Mouse (Mus musculus): ENCODE measurements around the gene Hspa2. TPM values are rescaled to one million over a fixed set of nuclear protein-coding genes. Genes with fewer than 3 reads are reported as not detected.

The Hspa2 gene
- 21.9 and 23.3 TPM in 2 replicates for total RNA-seq (2021)
- long read RNA-seq, experiment 1, transcript Hspa2-202 (1 exons, 2,526 nt) = major isoform, 92 of 97 reads
- long read RNA-seq, experiment 1, partial matches to known transcripts = 0 of 97 reads
- long read RNA-seq, experiment 1, other reads (novel, unspliced or antisense) = 2 of 97 reads
- long read RNA-seq, experiment 2, transcript Hspa2-202 (1 exons, 2,526 nt) = major isoform, 55 of 58 reads
- long read RNA-seq, experiment 2, partial matches to known transcripts = 0 of 58 reads
- long read RNA-seq, experiment 2, other reads (novel, unspliced or antisense) = 2 of 58 reads

DNA sequence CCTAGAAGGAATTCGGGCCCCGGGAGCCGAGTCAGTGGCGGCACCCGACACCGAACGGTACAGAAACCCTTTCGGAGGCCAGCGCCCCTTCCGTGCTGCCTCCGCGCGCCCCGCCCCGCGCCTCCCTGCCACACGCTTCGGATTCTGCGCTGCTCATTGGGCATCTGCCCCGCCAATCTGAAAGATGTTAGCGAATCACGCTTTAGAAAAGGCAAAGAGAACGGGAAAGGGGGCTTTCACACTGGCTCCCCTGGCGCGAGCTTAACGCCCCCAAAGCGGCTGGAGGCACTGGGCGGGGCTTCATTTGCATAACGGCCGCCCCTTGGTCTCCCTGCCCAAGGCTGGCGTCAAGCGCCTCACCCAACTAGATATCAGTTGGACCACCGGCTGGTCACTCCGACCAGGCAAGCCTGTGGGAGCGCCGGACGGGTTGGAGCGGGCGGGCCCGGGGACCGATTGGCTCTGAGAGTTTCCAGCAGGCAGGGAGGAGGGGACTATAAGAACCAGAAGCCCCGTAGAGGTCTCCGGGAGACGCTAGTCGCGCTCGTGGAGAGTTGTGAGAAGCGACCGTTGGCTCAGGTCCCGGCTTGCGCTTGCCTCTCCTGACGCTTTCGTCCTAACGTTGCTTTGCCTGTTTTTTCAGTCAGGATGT, at the start of gene Hspa2:
Hspa2 (plus strand) TSS at position 291 of the 652 bp plus-strand sequence.
- peak; percentile 99 for DNase-seq

DNA sequence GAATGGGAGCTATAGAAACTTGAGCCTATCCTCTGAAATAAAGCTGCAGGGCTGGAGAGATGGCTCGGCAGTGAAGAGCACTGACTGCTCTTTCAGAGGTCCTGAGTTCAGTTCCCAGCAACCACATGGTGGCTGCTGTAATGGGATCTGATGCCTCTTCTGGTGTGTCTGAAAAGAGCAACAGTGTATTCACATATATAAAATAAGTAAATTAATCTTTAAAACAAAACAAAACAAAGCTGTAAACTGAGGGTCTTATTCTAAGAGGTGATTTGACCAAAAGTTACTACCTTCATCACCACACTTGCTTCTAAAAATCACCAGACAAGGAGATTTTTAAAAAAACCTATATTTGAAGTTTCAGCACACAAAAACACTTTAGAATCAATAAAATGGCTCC, 43.1 kb upstream of the Hspa2 start:
- no peak for DNase-seq

GRCm38 (mm10) chr12:76361405-76362302, 42.3 kb upstream of the Hspa2 start:
- DNase-seq = no peak

DNA sequence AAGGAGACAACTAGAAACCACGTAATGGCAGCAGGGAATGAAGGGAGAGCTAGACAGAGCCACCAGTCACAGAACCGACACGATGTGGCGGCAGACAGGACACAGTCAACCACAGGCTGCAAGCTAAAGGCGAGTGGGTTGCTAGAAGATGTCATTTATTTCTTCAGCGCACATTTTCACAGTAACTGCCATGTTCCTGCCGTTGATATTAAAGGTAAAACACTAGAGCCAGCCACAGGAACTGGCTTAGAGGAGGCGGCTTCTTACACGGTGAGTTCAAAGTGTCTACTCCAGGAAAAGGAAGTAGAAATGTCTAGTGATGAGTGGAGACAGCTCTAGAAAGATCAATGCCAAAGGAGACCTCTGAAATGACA, 41.7 kb upstream of the Hspa2 start:
- DNase-seq = no peak

- DNase-seq = no peak
These were observed 37.7 kb upstream of the Hspa2 start for GRCm38 (mm10) chr12:76366276-76366675.

DNA sequence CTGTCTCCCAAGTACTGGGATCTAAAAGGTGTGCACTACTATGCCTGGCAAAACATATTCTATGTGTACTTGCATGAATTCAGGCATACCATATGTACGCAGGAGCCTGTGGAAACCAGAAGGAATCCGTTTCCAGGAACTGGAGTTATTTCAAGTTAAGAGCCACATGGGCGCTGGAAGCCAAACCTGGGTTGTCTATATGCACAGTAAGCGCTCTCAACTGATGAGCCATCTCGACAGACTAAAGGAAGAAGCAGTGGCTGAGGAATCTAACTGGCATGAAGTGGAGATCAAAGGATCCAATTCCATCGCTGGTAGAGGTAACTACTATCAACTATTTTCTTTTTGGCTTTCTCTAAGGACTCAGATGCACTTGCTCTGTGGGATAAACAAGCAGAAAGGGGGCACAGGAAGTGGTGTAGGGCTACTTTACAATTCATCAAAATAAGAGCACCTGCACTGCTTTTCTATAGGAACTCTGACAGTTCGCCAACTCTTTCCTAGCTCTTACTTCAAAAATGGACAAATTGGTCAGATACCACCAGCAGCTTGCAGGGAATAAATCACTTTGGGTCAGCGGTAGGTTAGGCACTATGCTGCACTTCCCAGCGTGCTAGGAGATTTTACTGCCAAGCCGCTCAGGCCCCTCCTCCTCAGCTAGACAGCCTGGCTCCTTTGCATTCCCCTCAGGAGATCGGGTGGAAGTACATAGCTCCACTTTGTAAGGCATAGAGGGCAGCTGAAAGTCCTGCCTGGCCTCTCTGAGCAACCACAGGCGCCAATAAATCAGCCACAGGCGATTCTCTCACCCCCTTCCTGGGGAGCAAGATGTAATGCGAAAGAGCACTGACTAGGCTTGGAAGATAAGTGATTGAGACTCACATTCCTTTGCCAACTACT, 36.6 kb upstream of the Hspa2 start:
- peak; percentile 55 for DNase-seq

GRCm38 (mm10) chr12:76368201-76368789, 35.7 kb upstream of the Hspa2 start:
- DNase-seq = no peak

DNA sequence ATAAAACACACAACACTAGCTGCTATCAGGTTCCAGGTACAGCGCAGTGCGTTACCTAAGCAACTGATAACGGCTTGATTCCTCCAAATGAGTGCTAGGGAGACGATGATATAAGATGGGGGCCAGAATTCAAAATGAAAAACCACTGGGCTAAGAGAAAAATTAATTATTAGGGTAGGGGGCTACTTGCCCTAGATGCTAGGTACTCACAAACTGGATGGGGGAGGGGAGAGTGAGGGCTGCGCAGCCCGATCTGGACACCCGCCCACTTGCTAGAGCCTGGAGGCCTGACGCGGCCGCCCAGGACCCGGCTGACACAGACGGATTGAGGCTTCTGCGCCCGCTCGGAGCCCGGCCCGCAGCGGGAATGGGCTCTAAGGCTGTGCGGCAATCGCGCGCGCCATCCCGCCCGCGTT, 35.2 kb upstream of the Hspa2 start:
- DNase-seq = peak; percentile 76

DNA sequence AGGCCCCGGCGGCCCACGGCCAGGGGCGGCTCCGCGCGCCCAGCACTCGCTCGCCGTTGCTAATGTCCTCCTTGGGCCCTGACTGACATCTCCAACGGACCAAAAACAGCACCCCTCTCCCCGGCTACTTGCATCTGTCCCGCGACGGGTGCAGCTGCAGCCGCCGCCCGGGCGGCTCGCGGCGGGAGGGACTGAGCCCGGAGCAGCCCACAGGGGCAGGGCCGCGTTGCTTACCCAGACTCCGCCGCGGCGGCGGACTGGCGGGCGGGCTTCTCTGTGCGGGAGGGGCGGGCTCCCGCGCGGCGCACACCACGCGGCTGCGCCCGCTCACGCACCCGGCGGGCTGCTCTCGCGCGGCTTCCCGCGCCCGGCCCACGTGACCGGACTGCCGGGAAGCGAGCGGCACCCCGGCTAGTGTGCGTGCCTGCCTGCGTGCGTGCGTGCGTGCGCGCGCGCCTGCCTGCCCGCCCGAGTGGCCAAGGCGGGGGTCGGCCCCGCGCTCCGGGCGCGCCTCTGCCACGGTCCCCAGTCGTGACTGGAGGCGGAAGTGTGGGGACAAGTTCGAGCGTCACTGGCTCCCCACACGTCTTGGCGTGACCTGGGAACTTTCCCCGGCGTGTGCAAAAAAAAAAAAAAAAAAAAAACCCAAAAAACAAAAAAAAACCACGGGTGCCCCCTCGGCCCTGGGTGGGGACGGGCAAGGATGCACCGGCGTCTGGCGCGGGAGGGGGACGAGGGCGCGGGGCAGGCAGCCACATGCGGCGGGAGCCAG, 34.6 kb upstream of the Hspa2 start, which contains the start of gene Zbtb25:
Zbtb25 (minus strand) TSS at position 397 of the 772 bp plus-strand sequence.
- peak; percentile 94 for DNase-seq

DNA sequence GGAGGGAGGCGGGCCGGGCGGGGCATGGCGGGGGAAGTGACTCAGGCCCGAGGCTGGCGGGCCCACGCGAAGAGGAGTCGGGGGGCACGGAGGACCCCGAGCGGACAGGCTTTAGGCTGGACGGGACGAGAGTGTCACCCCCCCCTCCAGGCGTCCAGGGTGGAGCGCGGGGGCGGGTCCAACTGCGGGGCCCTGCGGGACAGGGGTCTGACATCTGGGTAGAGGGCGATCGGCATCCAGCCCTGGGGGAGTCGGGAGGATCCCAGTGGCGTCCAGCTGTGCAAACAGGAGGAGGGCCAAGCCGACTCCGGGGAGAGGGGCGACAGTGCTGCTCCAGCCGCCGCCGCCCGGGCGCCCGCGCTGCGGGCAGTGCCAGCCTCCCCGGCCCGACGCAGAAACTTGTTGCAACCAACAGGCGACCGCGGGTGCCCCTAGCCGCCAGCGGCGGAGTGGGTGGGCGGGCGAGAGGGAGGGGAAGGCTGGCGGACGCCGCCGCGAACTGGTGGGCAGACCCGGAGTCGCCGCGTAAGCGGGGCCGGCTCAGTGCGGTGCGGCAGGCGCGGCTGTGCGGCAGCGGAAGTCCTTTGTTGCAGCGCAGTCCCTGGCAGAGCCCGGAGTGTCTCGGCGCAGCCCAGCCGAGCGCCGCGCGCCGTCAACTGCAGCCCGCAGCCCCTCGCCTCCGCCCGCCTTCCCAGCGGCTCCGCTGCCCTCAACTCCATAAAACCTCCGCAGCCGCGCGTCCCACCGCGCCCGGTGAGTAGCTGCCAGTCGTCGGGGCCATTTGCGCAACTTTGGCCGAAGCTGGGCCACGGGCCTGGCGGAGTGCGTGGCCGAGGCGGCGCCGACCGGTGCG, 33.8 kb upstream of the Hspa2 start, which contains the start of gene Zbtb1:
Zbtb1 (plus strand) TSS at position 289 of the 853 bp plus-strand sequence.
- DNase-seq = peak; percentile 91

DNA sequence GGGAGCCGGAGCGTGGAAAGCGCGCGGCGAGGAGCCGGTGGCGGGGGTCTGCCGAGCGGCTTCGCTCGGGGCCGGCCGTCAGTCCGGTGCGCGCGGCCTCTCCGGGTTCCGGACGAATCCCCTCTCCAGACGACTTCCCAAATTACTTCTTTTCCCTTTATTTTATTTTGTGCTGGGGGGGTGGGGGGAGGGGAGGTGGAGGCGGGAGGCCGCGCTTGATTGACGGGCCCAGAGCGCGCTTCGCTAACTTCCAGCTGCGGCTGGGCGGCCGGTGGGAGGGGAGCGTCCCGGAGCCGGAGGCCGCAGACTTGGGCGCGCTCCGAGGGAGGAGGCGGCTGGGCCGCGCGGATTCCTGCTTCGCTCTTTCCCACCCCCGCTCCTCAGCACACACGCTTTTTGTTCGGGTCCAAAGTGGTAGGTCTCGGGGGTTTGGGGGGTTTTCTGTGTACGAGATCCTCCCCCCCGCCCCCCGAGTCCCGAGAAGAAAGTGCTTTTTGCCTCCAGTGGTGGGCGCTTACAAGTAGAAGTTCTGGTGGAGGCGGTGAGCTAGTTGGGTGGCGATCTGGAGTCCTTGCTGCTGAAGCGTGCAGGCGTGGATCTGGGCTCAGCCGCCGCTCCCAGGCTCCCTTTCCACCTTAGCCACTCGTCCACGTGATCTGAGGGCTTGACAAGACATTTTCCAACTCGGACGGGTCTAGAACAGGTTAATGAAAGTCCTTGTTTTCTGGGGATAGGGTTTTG, 33.0 kb upstream of the Hspa2 start:
- DNase-seq = peak; percentile 91

- DNase-seq = no peak
These were observed 31.9 kb upstream of the Hspa2 start for GRCm38 (mm10) chr12:76372046-76372445.

DNA sequence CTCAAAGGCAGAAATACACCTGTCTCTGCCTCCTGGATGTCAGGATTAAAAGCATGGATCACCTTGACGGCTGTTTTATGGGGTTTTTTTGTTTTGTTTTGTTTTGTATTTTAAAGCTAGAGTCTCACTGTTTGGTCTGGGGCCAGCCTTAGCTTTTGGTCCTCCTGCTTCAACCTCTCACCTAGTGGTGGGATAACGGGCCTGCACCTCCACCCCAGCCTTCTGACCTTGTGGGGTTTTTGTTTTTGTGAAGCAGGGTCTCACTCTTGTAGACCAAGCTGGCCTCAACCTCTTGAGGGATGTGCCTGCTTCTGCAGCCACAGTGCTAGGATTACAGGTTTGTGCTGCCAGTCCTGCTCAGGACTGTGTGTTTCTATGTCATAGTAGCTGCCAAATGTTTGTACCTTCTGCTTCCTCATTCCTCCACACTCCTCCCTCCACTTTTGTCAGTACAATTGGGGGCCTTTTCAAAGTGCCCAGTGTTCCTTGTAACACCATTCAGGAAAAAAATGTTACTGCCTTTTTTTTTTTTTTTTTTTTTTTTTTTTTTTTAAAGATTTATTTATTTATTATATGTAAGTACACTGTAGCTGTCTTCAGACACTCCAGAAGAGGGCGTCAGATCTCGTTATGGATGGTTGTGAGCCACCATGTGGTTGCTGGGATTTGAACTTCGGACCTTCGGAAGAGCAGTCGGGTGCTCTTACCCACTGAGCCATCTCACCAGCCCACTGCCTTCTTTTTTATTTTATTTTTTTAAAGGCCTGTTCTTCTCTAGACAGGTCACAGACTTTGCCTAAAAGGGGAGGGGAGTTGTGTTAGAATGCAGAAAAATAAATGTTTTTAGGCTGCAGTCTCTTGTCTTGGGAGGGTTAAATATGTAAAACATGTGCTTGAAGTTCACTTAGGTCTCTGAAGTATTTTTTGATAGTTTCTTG, 30.8 kb upstream of the Hspa2 start:
- peak; percentile 18 for DNase-seq

GRCm38 (mm10) chr12:76373991-76374390, 30.0 kb upstream of the Hspa2 start:
- DNase-seq = no peak

- no peak for DNase-seq
These were observed 29.1 kb upstream of the Hspa2 start for GRCm38 (mm10) chr12:76374911-76375310.

DNA sequence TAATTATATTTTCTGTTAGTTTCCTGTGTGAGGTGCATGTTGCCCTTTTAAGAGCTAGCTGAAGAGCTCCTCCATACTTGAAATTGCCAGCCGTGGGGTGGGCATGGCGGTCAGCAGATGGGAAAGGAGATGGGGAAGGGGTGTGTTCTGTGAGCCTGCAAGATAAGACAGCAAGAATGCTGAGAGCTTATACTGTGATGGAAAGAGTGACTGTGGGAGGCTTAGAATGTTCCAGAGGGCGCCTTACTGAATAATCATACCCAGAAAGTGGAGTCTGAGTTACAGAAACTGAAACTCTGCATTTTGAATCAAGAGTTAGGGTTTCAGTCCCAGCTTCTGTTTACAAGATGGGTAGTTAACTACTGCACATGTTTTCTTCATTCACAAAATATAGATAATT, 28.5 kb upstream of the Hspa2 start:
- no peak for DNase-seq

- peak; percentile 44 for DNase-seq
These were observed 27.3 kb upstream of the Hspa2 start for GRCm38 (mm10) chr12:76376649-76377048.

GRCm38 (mm10) chr12:76377059-76377458, 26.9 kb upstream of the Hspa2 start:
- DNase-seq = no peak
